Mouse (Mus musculus) erythroblast, embryonic 14.5 days (primary cell): Measurements from ENCODE around the gene Gmds.

Experiments
- GATA1 ChIP-seq: IDR thresholded peaks from 2 replicates; pipeline ENCODE4 v1.6.1; 2012; ENCODE audit warnings: low read length, inconsistent platforms, mixed read lengths
- TAL1 ChIP-seq: IDR thresholded peaks from 3 replicates; pipeline ENCODE4 v1.6.1; 2012; ENCODE audit warnings: low read length, inconsistent platforms, mixed read lengths

DNA sequence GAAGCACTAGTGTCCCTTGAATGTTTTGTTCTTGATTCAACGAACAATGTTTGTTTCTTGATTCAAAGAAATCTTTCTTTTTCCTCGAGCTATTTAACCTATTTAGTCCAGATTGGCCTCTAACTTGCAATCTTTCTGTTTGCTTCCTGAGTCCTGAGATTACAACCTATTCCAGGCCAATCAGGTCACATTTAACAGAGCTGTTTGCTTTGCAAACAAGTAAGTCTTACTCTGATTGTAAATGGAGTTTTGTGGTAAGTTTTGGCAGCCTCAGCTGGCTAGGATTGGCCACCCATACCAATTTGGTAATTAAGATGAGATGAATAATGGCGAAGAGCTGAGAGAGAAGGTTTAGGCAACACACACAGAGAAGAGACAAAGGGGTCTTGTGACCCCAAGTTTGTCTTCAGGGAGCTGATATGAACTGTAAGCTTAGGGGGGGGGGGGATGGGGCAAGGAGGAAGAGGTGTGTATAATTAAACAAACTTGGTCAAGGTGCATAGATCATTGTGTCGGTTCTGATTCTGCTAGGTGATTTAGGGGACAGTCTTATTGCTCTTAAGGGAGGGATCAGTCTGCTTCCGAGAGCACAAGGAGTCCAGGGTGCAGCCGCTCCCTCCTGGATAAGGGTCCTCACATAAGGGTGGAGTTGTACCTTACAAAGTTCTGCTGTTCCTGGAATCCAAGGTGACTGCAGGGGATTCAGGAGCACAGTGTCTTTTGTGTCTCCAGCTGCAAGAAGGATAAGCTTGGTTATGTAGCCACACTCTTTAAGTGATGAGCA lies 43.9 kb upstream of the Gmds start:
- TF ChIP-seq GATA1 (no peak), TAL1 (no peak)
